Mouse (Mus musculus) left cerebral cortex, postnatal 36 days (tissue): ENCODE results near the gene Hip1r. TPM values are rescaled to one million over a fixed set of nuclear protein-coding genes. Genes with fewer than 3 reads are reported as not detected.

Experiments
- DNase-seq, 2 experiments: peaks; one replicate each; pipeline ENCODE4 v3.0.0; 2021 to 2022; ENCODE audit warnings: low spot score in 2 of 2, mixed read lengths in 1 of 2
- intact Hi-C: fragments of 180-260 bp; cut with DNase I; formaldehyde crosslinking; loops from one replicate; pipeline ENCODE4 v1.15.1; 2025
- total RNA-seq, 2 experiments: library from RNA; stranded (reverse); gene quantifications; 2 replicates each; pipeline ENCODE4 v1.2.3; 2021

The Hip1r gene
- 10 to 100 TPM; 70.3 to 77.3 TPM for total RNA-seq

DNA sequence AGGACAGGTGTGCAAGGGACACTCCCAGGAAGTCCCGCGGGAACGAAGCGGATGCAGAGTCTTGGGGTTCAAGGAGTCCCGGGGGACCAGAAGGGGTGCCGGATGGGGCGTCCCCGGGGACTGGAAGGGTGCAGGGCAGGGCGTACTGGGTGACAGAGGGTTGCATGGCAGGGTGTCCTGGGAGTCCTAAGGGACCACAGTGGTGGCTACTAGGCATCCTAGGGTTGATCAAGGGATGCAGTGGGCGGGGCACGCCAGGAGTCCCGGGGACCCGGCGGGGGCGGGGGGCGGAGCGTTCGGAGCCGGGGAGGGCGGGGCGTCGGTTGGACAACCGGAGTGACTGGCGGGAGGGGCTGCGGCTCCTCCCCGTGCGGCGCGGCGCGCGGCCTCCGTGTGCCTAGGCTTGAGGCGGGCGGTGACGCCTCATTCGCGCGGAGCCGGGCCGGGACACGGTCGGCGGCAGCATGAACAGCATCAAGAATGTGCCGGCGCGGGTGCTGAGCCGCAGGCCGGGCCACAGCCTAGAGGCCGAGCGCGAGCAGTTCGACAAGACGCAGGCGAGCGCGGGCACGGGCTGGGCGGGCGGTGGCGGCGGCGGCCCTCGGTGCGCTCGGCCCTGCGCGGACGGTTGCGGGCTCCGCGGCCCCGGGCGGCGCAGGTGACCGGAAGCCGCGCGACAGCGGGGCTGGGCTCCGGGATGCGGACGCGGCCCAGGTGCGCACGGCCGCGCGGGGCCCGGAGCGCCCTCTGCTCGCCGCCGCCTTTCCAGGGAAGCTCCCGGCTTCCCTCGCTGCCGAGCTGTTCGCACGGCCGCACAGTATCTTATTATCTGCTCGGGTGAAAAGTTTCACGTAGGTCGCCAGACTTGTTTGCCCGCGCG is at the start of gene Hip1r:
Hip1r (plus strand) TSS at position 330 of the 880 bp plus-strand sequence.
- DNase-seq: peak; percentile 65 to 77
- intact Hi-C loops: loop anchor here (2.0 kb wide), 1 partner anchor 21 kb away; no protein-coding TSS in a partner anchor

DNA sequence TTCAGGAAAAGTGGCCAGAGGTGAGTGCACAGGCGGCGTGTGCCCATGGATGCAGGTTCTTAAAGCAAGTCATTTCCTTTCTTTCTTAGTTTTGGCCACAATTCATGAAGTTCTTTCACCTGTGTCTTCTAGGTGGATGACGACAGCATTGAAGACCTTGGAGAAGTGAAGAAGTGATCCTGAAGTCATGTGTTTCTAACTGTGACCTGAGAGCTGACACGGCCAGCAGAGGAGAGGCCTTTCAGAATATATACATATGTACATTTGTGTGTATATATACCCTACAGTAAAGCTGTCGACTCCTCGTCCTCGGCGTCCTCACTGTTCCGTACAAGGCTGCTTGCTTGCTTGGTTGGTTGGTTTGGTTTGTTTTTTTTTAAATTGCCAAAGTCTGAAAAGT is 46.3 kb upstream of the Hip1r start, which contains the start of gene Gm43518:
Gm43518 (plus strand) TSS at position 301 of the 400 bp plus-strand sequence.
- no peak for DNase-seq
- intact Hi-C loops: no loop called here

DNA sequence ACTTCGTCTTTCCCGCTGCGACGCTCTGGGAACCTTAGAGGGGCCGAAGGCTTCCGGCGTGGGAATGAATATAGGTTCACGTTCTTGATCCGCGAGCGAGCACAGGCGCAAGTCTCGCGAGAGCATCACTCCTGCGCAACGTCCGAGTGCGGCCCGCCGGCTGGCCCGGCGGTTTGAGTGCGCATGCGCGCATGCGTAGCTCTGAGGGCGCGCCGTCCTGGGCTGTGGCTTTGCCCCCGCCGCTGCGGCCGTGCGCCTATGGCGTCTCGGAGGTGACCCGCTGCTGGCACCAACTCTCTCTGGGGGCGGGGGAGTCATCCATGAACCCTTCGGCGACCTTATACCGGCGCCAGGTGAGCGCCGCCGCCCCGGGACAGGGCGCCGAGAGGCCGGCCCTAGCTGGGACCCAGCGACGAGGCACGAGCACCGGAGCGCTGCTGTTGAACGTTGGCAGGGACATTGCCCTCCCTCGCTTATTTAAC is 42.9 kb upstream of the Hip1r start, which contains the start of gene Ccdc62:
Ccdc62 (plus strand) TSS at position 172 of the 482 bp plus-strand sequence.
- intact Hi-C loops: no loop called here
- peak; percentile 90 for DNase-seq

DNA sequence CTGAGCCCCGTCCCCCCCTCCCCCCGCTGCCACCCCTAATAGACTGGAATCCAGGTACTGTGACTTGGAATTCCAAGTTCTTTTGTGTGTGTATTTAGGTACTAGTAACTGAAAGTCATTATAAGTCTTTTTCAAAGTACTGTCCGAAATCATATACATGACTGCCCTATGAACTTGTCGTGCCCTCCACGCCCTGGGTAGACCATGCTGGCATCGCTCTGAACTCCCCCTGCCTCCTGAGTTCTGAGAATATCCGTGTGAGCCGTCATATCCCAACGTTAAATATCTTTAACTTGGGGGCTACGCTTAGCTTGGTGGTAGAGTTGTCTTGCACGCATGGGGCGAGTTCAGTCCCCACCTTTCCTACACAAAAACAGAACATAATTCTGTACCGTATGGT is 42.3 kb upstream of the Hip1r start:
- DNase-seq: no peak
- intact Hi-C loops: no loop called here

DNA sequence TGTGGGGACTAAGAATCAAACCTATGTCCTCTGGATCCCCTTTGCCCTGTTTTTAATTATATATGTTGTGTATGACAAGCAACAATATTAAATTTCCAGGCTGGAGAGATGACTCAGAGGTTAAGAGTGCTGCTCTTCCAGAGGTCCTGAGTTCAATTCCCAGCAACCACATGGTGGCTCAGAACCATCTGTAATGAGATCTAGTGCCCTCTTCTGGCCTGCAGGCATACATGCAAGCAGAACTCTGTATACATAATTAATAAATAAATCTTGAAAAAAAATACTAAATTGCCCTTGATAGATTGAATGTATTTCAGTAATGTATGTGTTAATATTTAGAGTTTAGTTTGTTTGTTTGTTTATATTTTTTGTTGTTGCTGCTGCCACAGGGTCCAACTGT is 40.5 kb upstream of the Hip1r start:
- intact Hi-C loops: no loop called here
- DNase-seq: no peak

DNA sequence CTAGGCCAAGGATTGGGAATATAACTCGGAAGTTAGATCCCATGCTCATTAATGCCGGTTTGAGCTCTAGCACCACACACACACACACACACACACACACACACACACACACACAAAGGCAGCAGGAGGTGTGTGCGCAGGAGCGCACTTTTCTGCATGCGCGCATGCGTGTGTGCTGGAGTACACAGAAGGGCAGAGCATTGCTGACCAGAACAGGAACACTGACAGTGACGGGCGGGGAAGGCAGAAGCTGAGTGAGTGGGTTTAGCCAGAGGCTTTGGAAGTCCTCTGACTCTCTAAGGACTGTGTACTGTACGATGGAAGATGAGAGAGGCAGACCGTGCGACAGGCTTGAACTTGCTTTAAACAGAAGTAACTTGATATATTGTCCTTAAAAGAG is 39.9 kb upstream of the Hip1r start:
- intact Hi-C loops: no loop called here

DNA sequence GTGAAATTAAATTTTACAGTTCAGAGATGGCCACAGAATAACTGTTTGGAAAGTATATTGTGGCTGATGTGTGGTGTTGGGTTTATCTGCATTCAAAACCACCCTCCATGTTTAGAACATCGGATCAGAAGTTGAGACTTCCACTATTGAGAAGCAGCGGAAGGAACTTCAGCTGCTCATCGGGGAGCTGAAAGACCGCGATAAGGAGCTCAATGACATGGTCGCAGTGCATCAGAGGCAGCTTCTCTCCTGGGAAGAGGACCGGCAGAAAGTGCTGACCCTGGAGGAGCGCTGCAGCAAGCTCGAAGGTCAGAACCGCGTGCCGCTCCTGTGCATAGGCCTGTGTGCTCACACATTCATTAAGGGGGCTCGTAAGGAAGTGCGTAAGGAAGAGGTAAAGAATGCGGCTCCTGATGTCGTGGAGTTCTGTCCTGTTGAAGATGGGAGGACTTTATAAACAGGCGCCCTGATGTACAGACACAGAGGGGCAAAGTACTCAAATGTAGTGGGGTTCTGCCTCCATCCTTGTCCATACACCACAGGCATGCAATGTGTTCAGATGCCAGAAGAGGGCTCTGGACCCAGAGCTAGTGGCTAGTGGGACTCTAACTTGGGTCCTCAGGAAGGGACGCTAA is 39.4 kb upstream of the Hip1r start:
- no peak for DNase-seq
- intact Hi-C loops: no loop called here

More for the DNA sequence above, 39.9 kb upstream of the Hip1r start:
- DNase-seq: no peak

DNA sequence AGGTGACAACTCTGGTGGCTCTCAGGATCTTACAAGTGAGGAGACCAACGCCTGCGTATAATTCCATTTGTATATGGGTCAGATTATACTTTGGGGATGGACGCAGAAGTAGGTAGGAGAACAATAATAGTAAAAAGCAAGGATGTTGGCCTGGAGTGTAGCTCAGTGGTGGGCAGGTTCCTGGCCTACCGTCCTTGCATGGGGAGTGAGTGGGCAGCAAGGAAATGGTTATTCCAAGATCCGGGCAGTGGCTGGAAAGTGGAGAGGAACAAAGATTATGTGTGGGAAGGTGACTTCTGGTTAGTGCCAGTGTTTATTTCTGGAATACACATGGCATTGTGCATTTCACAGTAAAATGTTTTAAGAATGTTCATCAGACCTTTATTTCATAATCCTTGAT is 37.5 kb upstream of the Hip1r start:
- peak in 1 of 2 experiments; percentile 17 for DNase-seq
- intact Hi-C loops: no loop called here

DNA sequence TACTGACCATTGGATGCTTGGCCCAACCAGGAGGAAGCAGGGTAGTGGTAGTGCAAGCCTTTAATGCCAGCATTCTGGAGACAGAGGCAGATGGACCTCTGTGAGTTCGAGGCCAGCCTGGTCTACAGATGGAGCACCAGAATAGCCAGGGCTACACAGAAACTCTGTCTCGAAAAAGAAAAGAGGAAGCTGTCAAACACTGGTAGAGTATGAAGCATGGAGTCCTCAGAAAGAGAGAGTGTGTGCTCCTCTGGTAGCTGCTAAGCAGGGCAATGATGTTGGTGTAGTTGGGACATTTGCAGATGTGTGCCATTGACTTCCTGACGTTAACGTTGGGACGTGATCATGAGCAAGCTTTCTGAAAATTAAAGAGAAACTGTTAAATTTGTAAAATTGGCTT is 34.9 kb upstream of the Hip1r start:
- no peak for DNase-seq
- intact Hi-C loops: no loop called here

DNA sequence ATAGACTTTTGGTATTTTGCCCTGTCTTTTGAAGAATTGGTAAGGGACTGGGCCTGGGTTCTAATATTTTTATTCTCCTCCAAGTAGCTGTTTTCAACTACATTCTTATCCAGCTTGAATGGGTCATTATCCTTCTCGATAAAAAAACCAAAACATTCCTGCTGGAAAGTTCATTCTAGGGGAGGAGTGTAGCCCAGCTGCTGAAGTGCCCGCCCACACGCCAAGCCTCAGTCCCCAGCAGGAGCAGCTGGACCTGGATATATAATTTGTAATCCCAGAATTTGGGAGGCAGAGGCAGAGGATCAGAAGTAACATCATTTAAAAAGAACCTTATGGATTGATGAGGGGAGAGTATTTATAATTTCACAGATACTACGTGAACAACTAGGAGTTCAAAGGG is 26.9 kb upstream of the Hip1r start:
- intact Hi-C loops: loop anchor here (2.0 kb wide), 1 partner anchor 138 kb away; no protein-coding TSS in a partner anchor
- no peak for DNase-seq

DNA sequence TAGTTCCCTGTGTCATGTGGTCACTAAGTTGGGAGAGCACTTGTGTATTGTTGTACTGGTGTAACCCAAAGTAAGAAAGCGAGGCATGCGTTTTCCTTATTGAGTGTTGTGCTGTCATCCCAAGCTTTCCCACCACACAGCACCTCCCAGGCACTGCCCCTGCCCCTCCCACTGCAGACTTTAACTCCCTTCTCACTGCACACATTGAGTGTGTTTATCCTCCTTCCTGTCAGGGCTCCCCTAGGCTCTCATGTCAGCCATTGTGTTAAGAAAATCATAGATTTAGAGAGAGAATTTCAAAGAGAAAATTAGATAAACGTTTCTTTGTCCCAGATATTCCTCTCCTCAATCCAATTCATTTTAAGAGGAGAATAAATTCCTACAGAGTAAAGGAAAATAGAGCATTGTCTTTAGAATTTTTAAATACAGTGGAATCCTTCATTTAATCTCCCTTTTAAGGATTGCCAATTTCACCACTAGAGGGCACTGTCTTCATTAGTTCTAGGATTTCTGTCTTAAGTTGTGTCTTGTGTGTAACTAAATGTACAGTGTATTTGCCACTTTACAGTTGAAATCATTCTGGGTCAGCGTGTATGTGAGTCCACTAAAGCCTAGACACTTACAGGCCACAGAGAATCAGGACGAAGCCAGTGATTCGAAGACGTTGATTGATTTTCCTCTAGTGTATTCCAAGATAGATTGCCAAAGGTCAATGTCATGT is 26.2 kb upstream of the Hip1r start:
- intact Hi-C loops: loop anchor here (1.0 to 2.0 kb wide), 2 partner anchors 46 to 138 kb away; no protein-coding TSS in a partner anchor
- no peak for DNase-seq

DNA sequence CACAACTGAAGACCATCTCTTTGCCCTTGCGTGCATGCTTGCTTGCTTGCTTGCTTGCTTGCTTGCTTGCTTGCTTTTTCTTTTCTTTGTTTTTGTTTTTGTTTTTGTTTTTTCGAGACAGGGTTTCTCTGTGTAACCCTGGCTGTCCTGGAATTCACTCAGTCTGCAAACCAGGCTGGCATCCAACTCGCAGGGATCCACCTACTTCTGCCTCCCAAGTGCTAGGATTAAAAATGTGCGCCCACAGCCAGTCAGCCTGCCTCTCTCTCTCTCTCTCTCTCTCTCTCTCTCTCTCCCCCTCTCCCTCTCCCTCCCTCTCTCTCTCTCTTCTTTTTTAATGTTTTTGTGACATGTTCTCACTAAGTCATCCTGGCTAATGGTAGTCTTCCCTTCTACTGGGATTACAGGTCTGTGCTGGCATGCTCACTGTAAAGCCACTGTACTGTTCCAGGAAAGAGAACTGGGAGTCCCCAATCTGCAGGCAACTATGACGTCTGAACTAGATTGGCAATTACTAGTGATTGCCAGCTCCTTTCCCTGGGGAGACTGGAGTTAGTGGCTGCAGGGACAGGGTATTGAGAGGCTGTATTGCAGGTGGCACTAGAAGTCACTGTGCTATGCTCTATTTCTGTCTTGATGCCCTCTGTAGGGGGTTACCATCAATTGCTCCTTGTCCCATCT is 20.9 kb upstream of the Hip1r start:
- intact Hi-C loops: loop anchor here (2.0 kb wide), 1 partner anchor 22 kb away; no protein-coding TSS in a partner anchor
- peak in 1 of 2 experiments; percentile 50 for DNase-seq

DNA sequence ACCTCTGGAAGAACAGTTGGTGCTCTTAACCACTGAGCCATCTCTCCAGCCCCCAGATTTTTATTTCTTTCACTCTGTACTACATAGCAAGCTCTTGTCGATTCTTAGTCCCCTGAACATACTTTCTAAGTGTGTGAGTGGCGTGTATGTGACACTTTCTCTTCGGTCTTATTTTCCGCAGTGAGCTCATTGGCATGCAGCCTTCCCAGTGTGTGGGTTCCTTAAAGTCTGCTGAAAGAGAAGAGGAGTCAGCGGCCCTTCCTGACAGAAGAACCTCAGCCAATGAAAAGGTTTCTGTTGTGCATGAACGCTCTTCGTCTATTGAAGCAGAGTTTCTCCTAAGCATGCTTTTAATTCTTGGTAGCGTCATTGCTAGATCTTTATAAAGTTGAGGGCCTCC is 16.2 kb upstream of the Hip1r start:
- no peak for DNase-seq
- intact Hi-C loops: no loop called here

DNA sequence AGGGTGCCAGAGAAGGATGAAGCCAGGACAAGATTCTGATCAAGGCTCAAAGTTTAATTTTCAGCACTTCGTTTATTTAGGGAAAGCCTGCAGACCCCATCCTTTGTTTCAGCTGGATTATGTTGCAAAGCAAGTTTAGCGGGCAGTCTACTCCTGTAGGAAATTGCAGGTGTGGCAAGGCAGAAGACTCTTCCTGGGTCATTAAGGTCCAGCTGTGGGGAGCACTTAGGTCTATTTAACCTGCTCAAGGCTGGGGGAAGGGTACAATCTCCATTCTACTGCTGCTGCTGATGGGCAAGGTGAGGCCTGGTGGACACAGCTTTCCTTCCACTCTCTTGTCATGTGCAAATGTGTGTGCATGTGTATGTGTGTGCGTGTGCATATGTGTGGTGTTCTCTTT is 14.4 kb upstream of the Hip1r start:
- intact Hi-C loops: no loop called here
- no peak for DNase-seq

DNA sequence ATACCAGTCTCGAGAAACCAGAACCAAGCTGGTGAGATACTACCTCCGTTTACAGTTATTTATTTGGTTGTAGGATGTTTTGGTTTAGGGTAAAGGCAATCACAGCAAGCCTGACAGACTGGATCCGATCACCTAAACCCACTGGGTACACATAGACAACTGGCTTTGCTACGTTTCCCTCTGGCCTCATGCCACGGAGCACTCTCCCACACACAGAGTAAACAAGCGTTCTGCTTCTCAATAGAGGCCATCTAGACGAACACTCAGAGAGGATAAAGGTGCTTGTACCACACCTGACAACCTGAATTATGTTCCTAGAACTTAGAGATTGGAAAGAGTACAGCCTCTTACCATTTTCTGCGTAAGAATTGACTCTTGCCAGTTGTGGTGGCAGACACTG is 13.3 kb upstream of the Hip1r start:
- intact Hi-C loops: no loop called here

DNA sequence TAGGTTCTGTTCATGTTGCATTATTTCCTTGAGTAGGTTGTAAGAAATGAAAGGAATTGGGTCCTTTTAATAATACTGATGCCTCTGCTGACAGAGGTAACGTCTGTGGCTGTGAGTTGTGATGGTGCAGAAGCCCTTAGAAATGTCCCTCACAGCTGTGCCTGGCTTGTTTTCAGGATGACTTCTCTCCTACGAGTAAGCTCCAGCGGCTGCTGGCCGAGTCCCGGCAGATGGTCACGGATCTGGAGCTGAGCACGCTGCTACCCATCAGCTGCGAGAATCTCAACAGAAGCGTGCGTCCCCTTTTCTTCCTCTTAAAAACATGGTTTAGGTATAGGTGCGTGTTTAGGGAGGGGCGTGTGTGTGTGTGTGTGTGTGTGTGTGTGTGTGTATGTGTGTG is 12.4 kb upstream of the Hip1r start:
- DNase-seq: no peak
- intact Hi-C loops: no loop called here

More for the DNA sequence above, 13.3 kb upstream of the Hip1r start:
- DNase-seq: no peak

DNA sequence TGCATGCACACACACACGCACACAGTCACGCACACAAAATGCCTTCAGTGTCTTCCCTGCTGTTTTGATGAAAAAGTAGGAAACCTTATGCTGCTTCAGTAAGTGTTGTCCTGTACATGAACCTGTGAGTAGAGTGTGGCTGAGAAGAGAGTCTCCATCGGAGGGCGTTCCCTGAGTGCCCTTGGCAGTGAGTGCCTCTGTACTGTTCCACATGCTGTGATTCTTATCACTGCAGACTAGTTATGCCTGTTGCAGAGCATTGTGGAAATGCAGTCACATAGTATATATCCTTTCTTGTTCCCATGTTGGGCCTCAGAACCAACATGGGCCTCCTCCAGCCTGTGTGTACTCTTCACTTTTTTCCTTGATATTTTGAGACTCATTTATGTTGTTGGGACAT is 9.2 kb upstream of the Hip1r start:
- DNase-seq: no peak
- intact Hi-C loops: no loop called here

DNA sequence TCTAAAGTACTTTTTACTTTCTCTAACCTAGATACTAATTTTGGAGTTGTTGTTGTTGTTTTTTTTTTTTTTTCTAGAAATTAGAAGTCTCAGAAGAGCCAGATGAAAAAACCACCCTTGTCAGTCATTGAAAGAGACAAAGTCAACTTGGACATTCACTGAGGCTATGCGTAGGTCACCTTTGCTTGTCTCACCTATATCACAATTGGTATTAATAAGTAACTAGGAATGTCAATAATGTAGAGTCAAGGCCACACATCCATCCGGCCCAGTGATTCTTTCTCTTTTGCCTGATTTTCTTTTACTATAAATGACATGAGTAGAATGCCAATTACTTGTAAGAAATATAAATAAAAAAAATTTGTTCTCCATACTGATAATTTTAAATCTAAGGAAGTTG is 6.7 kb upstream of the Hip1r start:
- no peak for DNase-seq
- intact Hi-C loops: no loop called here

DNA sequence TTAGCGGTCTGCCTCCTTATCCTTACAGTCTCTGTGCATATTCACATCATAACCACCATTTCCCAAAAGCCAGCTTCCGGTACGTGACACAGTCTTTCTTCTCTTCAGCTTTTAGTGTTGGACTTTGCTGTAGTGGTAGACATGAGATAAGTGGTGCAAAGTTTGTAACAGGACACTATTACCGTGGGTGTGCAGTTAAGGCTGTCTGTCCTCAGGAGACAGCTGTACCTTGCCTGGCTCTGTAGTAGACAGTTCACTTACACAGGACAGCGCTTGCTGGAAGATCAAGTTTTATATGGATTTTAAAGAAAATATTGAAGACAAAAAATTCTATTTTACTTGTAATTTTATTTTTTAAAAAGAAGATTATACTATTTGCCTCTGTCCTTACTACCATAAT is 5.0 kb upstream of the Hip1r start:
- no peak for DNase-seq
- intact Hi-C loops: no loop called here
